Mouse (Mus musculus): ENCODE data around the gene Clcnka.

Gene Clcnka

DNA sequence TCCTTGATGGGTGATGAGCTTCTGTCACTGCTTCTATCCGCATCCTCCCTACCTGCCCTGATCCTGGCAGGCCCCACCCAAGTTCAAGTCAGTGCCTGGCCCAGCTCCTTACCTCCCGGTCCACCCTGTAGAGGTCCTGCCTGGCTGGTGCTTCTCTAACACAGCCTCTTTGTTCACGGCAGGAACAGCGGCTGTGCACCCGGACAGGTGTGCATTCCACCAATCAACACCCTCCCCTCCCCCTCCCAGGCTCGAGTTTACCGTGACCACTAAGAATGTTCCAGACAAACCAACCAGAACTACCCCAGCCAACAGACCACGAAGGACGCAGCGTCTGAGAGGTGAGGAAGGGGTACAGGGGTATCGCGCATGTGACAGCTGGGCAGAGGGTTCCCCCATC lies at the start of gene Clcnka:
Gene Clcnka (minus strand): TSS at position 180 of the 400 bp plus-strand sequence.
- DNase-seq, result no peak

- no peak for DNase-seq
Measured at GRCm38 (mm10) chr4:141446211-141446610, 47.7 kb upstream of the Clcnka start.

- DNase-seq, result no peak
Measured at GRCm38 (mm10) chr4:141445328-141445720, 46.8 kb upstream of the Clcnka start.

DNA sequence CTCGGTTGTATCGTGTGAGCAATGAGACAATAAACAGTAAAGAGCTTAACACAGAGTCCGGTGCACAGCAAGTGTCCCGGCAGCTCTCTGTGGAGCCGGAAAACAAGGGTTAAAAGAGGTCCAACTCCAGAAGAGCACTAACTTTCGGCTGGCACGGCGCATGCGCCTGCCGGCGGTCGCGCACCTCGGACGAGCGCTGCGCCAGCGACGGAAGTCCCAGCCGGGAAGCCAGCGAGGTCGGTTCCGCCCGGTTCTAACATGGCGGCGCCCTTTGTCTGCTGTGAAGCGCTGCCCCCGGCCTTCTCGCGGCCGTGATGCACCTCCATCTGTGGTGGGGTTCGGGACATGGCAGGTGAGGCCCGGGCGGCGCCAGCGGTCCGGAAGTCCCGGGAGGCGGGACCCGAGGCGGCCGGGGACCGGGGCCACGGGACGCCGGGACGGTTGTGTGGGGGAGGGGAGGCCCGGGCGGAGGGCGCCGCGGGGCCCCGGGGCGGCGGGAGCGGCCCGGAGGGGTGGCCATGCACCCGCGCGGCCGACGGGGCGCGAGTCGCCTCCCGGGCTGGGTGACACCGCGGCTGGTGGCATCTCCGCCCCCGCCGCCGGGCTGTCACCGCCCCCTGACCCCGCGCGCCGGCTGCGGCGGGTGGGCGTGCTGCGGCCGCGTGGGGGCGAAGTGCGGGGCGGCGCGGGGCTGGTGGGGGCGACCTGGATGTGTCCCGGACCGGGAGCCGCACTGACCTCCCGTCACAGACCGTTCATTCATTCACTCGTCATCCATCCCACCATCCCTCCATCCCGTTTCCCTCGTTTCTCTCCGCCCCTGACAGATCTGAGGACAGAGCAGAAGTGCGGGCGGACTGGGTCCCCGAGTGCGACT lies 46.2 kb upstream of the Clcnka start, which contains the start of gene Zbtb17:
Gene Zbtb17 (plus strand): TSS at position 204 of the 877 bp plus-strand sequence.
- DNase-seq, result peak; percentile 91 to 94

- DNase-seq, result no peak
Measured at GRCm38 (mm10) chr4:141443641-141444429, 45.3 kb upstream of the Clcnka start.

GRCm38 (mm10) chr4:141440877-141441276 lies 42.4 kb upstream of the Clcnka start:
- DNase-seq, result no peak

GRCm38 (mm10) chr4:141439083-141439803 lies 40.7 kb upstream of the Clcnka start:
- no peak for DNase-seq

DNA sequence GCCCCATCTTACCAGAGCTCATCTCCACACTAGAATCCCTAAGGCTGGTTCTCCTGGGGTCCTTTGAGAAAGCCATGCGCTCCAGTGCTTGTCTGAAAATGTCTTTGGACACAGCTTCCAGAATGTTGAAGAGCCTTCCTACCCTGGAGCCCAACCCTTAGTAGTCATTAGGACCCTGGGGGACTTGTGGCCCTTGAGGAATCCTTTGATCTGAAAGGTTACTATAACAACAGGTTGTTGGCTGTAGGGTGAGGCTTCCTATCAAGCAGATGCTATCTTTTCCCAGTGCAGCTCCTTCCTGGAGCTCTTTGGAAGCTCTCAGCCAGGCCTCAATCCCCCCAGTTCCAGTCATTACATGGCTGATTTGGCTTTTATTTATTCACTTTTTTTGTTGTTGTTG lies 37.5 kb upstream of the Clcnka start, which contains the start of gene Srarp:
Gene Srarp (minus strand): TSS at position 132 of the 400 bp plus-strand sequence.
- DNase-seq, result no peak

GRCm38 (mm10) chr4:141433191-141433590 lies 34.7 kb upstream of the Clcnka start:
- DNase-seq, result no peak

GRCm38 (mm10) chr4:141432666-141433065 lies 34.1 kb upstream of the Clcnka start:
- peak; percentile 75 to 78 for DNase-seq

- DNase-seq, result peak; percentile 87 to 88
Measured at GRCm38 (mm10) chr4:141430997-141431396, 32.5 kb upstream of the Clcnka start.

- DNase-seq, result peak in 1 of 2 experiments; percentile 63
Measured at GRCm38 (mm10) chr4:141429847-141430246, 31.3 kb upstream of the Clcnka start.

GRCm38 (mm10) chr4:141429381-141429780 lies 30.9 kb upstream of the Clcnka start:
- DNase-seq, result no peak

- DNase-seq, result no peak
Measured at GRCm38 (mm10) chr4:141427921-141428320, 29.4 kb upstream of the Clcnka start.

DNA sequence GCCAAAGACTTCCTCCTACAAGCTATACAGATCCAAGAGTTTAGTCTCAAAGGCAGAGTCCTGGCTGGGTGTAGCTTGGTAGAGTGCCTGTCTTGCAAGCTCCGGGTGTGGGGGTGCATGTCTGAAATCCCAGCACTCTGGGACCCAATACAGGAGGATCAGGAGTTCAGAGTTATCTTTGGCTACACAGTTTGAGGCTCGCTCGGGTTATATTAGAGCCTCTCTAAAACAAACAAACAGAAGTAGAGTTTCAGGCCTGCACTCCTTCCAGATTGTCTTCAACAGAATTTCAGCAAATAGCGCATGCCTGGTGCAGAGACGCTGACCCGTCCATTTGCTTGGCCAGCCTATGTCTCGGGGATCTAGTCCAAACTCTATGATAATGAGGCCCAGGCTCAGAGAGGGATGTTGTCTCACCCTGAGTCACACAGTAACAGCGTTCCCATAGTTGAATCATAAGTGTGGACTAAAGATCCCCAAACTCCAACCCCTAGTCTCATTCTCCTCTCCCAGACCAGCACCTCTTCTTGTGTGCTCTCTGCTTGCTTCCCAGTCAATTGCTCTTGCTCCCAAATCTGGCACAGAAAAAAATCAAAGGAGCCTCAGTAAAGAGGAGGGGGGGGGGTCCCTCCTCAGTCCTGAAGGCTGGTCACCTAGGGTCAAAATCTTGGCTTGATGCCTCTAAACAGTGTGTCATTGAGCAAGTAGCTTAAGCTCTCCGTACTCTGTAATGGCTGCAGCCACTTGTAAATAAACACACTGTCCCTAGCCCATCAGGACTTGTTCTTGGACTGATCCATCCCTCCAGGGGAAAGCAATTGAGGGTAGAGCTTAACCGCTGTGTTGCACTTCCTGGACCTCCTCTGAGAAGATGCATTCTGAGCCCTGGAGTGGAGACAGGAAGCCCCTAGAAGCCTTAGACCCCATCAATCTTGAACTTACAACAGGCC lies 28.5 kb upstream of the Clcnka start:
- DNase-seq, result no peak

GRCm38 (mm10) chr4:141425484-141426479 lies 27.3 kb upstream of the Clcnka start:
- peak; percentile 60 to 67 for DNase-seq

- DNase-seq, result no peak
Measured at GRCm38 (mm10) chr4:141423691-141424431, 25.3 kb upstream of the Clcnka start.

GRCm38 (mm10) chr4:141423288-141423687 lies 24.8 kb upstream of the Clcnka start:
- DNase-seq, result no peak

DNA sequence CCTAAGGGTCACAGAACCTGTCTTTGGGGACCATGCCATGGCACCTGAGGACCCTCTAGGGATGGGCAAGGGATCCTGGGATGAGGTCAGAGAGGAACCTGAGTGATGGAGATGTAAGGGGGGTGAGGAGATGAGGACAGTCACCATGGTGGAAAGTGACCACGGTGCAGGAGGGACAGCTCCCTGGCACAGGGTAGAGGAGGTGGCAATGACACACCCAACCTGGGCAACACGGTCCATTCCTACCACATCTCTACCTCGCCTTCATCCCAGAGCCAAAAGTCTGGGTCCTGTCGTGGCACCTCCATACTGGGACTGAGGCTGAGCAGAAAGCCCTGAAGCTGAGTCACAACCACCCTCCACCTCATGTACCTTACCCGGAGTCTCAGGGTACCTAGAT lies 24.3 kb upstream of the Clcnka start:
- DNase-seq, result no peak

GRCm38 (mm10) chr4:141421423-141421822 lies 22.9 kb upstream of the Clcnka start:
- peak; percentile 76 to 79 for DNase-seq

Measured in cerebellum, postnatal 14 days (tissue).